9 mouse cellular contexts compared by ENCODE assay signal in genomic region chr2:35131491-35131890, GRCm38 (mm10). TPM values are rescaled to one million over a fixed set of nuclear protein-coding genes. Genes with fewer than 3 reads are reported as not detected.
A peak's percentile ranks its signal among the peaks of the same experiment; 100 is the strongest.
DNase-seq lines count a peak whose midpoint lies in the region; ATAC-seq and TF ChIP-seq lines count a peak whose summit lies in the region.
"Had no signal": no experiment of that assay in that cellular context is flagged by ENCODE, and none has a peak within 500 bp of the region (broad histone marks: within the 10 kb centered on the region; RNA-seq: fewer than 3 reads in every experiment).

No protein-coding gene starts in this region.

- no peak for TF ChIP-seq EP300 in heart, postnatal 0 days (IDR thresholded peaks at IDR 0.05; ENCODE audit: low read depth)

- DNase-seq in heart, postnatal 0 days (ENCODE audit: low spot score), result no peak
- no peak for DNase-seq in heart, postnatal 4 days
- no peak for DNase-seq in embryonic facial prominence, embryonic 11.5 days (ENCODE audit: low spot score)
- DNase-seq in midbrain, embryonic 14.5 days, result no peak
- no peak for DNase-seq in urinary bladder, postnatal 36 days (ENCODE audit: low spot score in 2 of 2)
- no peak for DNase-seq in testis, postnatal 10 days (ENCODE audit: low spot score)

- peaks cover 7% of the 10 kb centered on the region; the same call in 1 of the 2 replicates for H3K4me1 ChIP-seq in heart, postnatal 0 days (ENCODE audit: control insufficient read depth, insufficient read depth)
- no peaks in the 10 kb centered on the region; the same call in 1 of the 2 replicates for H3K4me1 ChIP-seq in embryonic facial prominence, embryonic 11.5 days (ENCODE audit: control insufficient read depth, insufficient read depth, low read length)
- H3K4me1 ChIP-seq in hindbrain, embryonic 16.5 days (ENCODE audit: control insufficient read depth, insufficient read depth, low read depth, low read length), result peaks cover 10% of the 10 kb centered on the region; the same call in 1 of the 2 replicates
- peaks cover 10% of the 10 kb centered on the region for H3K4me1 ChIP-seq in midbrain, embryonic 14.5 days (ENCODE audit: control insufficient read depth, insufficient read depth, low read length)

- no peaks in the 10 kb centered on the region for H3K9me3 ChIP-seq in heart, postnatal 0 days (replicated peaks; ENCODE audit: control insufficient read depth, low read length)
- no peaks in the 10 kb centered on the region for H3K9me3 ChIP-seq in embryonic facial prominence, embryonic 11.5 days (replicated peaks; ENCODE audit: control insufficient read depth, low read length)
- no peaks in the 10 kb centered on the region for H3K9me3 ChIP-seq in hindbrain, embryonic 16.5 days (ENCODE audit: control insufficient read depth, low read length)
- no peaks in the 10 kb centered on the region for H3K9me3 ChIP-seq in midbrain, embryonic 14.5 days (ENCODE audit: control insufficient read depth, low read length)
- H3K9me3 ChIP-seq: G1E had no signal

- peaks cover 27% of the 10 kb centered on the region for H3K36me3 ChIP-seq in heart, postnatal 0 days (replicated peaks; ENCODE audit: control insufficient read depth, insufficient read depth, low read length)
- H3K36me3 ChIP-seq in embryonic facial prominence, embryonic 11.5 days (replicated peaks; ENCODE audit: control insufficient read depth, insufficient read depth, low read depth, low read length), result no peaks in the 10 kb centered on the region
- peaks cover 3% of the 10 kb centered on the region; the same call in 1 of the 2 replicates for H3K36me3 ChIP-seq in hindbrain, embryonic 16.5 days (ENCODE audit: control insufficient read depth, insufficient read depth, low read length)
- H3K36me3 ChIP-seq in midbrain, embryonic 14.5 days (ENCODE audit: control insufficient read depth, insufficient read depth, low read length), result peaks cover 29% of the 10 kb centered on the region

- H3K27me3 ChIP-seq in heart, postnatal 0 days (ENCODE audit: control insufficient read depth, insufficient read depth, low read length), result no peaks in the 10 kb centered on the region
- H3K27me3 ChIP-seq in embryonic facial prominence, embryonic 11.5 days (ENCODE audit: control insufficient read depth, insufficient read depth, low read length), result no peaks in the 10 kb centered on the region
- H3K27me3 ChIP-seq in hindbrain, embryonic 16.5 days (replicated peaks; ENCODE audit: control insufficient read depth, insufficient read depth, low read length), result no peaks in the 10 kb centered on the region
- H3K27me3 ChIP-seq in midbrain, embryonic 14.5 days (ENCODE audit: control insufficient read depth, insufficient read depth, low read length), result no peaks in the 10 kb centered on the region

- peak overlapping the region; percentile 90 for H3K27ac ChIP-seq in heart, postnatal 0 days (ENCODE audit: low read depth)
- no peak overlapping the region for H3K27ac ChIP-seq in embryonic facial prominence, embryonic 11.5 days (replicated peaks; ENCODE audit: low read depth, low read length)
- no peak overlapping the region; the same call in 1 of the 2 replicates for H3K27ac ChIP-seq in hindbrain, embryonic 16.5 days (ENCODE audit: low read depth, low read length)
- no peak overlapping the region for H3K27ac ChIP-seq in midbrain, embryonic 14.5 days (replicated peaks; ENCODE audit: low read depth, low read length)

- H3K9ac ChIP-seq in heart, postnatal 0 days (replicated peaks; ENCODE audit: low read depth, low read length), result peak overlapping the region; percentile 55; the same call in 1 of the 2 replicates
- no peak overlapping the region for H3K9ac ChIP-seq in embryonic facial prominence, embryonic 11.5 days (replicated peaks; ENCODE audit: low read length)
- H3K9ac ChIP-seq in hindbrain, embryonic 16.5 days (ENCODE audit: low read depth, low read length), result no peak overlapping the region; the same call in 1 of the 2 replicates
- H3K9ac ChIP-seq in midbrain, embryonic 14.5 days (replicated peaks; ENCODE audit: low read length), result no peak overlapping the region

- TF ChIP-seq CTCF in heart, postnatal 0 days (IDR thresholded peaks at IDR 0.05; ENCODE audit: low read depth), result no peak

- no peak for ATAC-seq in heart, postnatal 0 days (ENCODE audit: insufficient read depth, low read depth)
- no peak for ATAC-seq in embryonic facial prominence, embryonic 11.5 days (replicated peaks; ENCODE audit: insufficient number of reproducible peaks, low FRiP score, low TSS enrichment, low read depth)
- no peak for ATAC-seq in hindbrain, embryonic 16.5 days
- no peak for ATAC-seq in midbrain, embryonic 14.5 days (ENCODE audit: low FRiP score, low TSS enrichment)
- no peak for ATAC-seq in megakaryocyte, adult 5-6 weeks (ENCODE audit: poor library complexity, severe bottlenecking)

- H3K4me3 ChIP-seq in heart, postnatal 0 days (ENCODE audit: low read depth, low read length), result peak overlapping the region; percentile 61
- 0 out of 2 replicates have a peak overlapping the region, but pooled peaks have one; percentile 45 for H3K4me3 ChIP-seq in embryonic facial prominence, embryonic 11.5 days (ENCODE audit: low read depth, low read length)
- H3K4me3 ChIP-seq in hindbrain, embryonic 16.5 days (ENCODE audit: low read length), result peak overlapping the region; percentile 49; the same call in 1 of the 2 replicates
- H3K4me3 ChIP-seq in midbrain, embryonic 14.5 days (replicated peaks; ENCODE audit: low read depth, low read length), result peak overlapping the region; percentile 37

- H3K4me2 ChIP-seq in heart, postnatal 0 days (ENCODE audit: low read depth, low read length), result peak overlapping the region; percentile 84
- no peak overlapping the region; the same call in 1 of the 2 replicates for H3K4me2 ChIP-seq in embryonic facial prominence, embryonic 11.5 days (ENCODE audit: low read depth, low read length)
- H3K4me2 ChIP-seq in hindbrain, embryonic 16.5 days (ENCODE audit: low read length), result peak overlapping the region; percentile 54
- H3K4me2 ChIP-seq in midbrain, embryonic 14.5 days (ENCODE audit: low read length), result peak overlapping the region; percentile 60

RNA-seq across cellular contexts. Expression of gene Cntrl, which starts 22.2 kb away (rescaled TPM):
- total RNA-seq in heart, postnatal 0 days (2014; rRNA removed; ENCODE audit: low replicate concordance), result 5.8 and 17.7 TPM in 2 replicates
- polyA plus RNA-seq in heart, postnatal 0 days (2015; fragmentation: Nextera tagmentation; extraction: Ambion mirVana), result 8.6 and 9.1 TPM in 2 replicates
- total RNA-seq in heart, postnatal 4 days (2021), result 10 to 100 TPM; 14.5 to 14.8 TPM
- 31.3 and 32.7 TPM in 2 replicates for polyA plus RNA-seq in embryonic facial prominence, embryonic 11.5 days (2014; fragmentation: Nextera tagmentation; extraction: Ambion mirVana)
- 7.3 and 8.9 TPM in 2 replicates for polyA plus RNA-seq in hindbrain, embryonic 16.5 days (2015; fragmentation: Nextera tagmentation; extraction: Ambion mirVana)
- 9.7 and 13.8 TPM in 2 replicates for polyA plus RNA-seq in midbrain, embryonic 14.5 days (2014; fragmentation: Nextera tagmentation; extraction: Ambion mirVana)
- total RNA-seq in megakaryocyte, adult 5-6 weeks (2015), result 101 and 115 TPM in 2 replicates
- 131 and 137 TPM in 2 replicates for total RNA-seq in megakaryocyte, adult 5-6 weeks (2017)

RNA-seq across cellular contexts. Expression of gene AI182371, which starts 30.1 kb away (rescaled TPM):
- total RNA-seq in heart, postnatal 0 days (2014; rRNA removed; ENCODE audit: low replicate concordance), result 0.46 TPM in 1 of 2 replicates, not detected in the other
- 0.10 and 0.20 TPM in 2 replicates for polyA plus RNA-seq in heart, postnatal 0 days (2015; fragmentation: Nextera tagmentation; extraction: Ambion mirVana)
- total RNA-seq in heart, postnatal 4 days (2021), result under 1 TPM; 0.16 to 0.21 TPM
- polyA plus RNA-seq in embryonic facial prominence, embryonic 11.5 days (2014; fragmentation: Nextera tagmentation; extraction: Ambion mirVana), result 0.13 TPM in 1 of 2 replicates, not detected in the other
- 0.47 and 0.60 TPM in 2 replicates for polyA plus RNA-seq in hindbrain, embryonic 16.5 days (2015; fragmentation: Nextera tagmentation; extraction: Ambion mirVana)
- 0.36 and 0.39 TPM in 2 replicates for polyA plus RNA-seq in midbrain, embryonic 14.5 days (2014; fragmentation: Nextera tagmentation; extraction: Ambion mirVana)
- 1.3 and 1.4 TPM in 2 replicates for total RNA-seq in megakaryocyte, adult 5-6 weeks (2015)
- total RNA-seq in megakaryocyte, adult 5-6 weeks (2017), result 1.4 and 1.7 TPM in 2 replicates
